ENCODE assay signal across 10 mouse cellular contexts in genomic region chr3:101709379-101709970, GRCm38 (mm10).
DNase-seq lines count a peak whose midpoint lies in the region; ATAC-seq lines count a peak whose summit lies in the region.
"Had no signal": no experiment of that assay in that cellular context is flagged by ENCODE, and none has a peak within 500 bp of the region (broad histone marks: within the 10 kb centered on the region; RNA-seq: fewer than 3 reads in every experiment).

No protein-coding gene starts in this region.

- H3K36me3 ChIP-seq in embryonic facial prominence, embryonic 10.5 days (replicated peaks): no peaks in the 10 kb centered on the region
- no peaks in the 10 kb centered on the region for H3K36me3 ChIP-seq in intestine, embryonic 14.5 days (ENCODE audit: control insufficient read depth, insufficient read depth, low read length)
- no peaks in the 10 kb centered on the region for H3K36me3 ChIP-seq in limb, embryonic 10.5 days
- H3K36me3 ChIP-seq: midbrain, embryonic 10.5 days had no signal

- 85% methylated on average over 12 of the region's 12 CpGs for WGBS in embryonic facial prominence, embryonic 10.5 days
- WGBS in intestine, embryonic 14.5 days: 71% methylated on average over 12 of the region's 12 CpGs
- WGBS in limb, embryonic 10.5 days: 87% methylated on average over 12 of the region's 12 CpGs

- H3K9ac ChIP-seq in intestine, embryonic 14.5 days (ENCODE audit: low read length): no peak overlapping the region

- H3K27me3 ChIP-seq in embryonic facial prominence, embryonic 10.5 days (replicated peaks; ENCODE audit: low read depth, poor library complexity, severe bottlenecking): 0 out of 2 replicates have a peak, but pooled peaks cover 3% of the 10 kb centered on the region
- no peaks in the 10 kb centered on the region for H3K27me3 ChIP-seq in intestine, embryonic 14.5 days (replicated peaks; ENCODE audit: control insufficient read depth, insufficient read depth, low read length)
- H3K27me3 ChIP-seq in limb, embryonic 10.5 days (ENCODE audit: low read depth, poor library complexity, severe bottlenecking): no peaks in the 10 kb centered on the region

- no peaks in the 10 kb centered on the region for H3K9me3 ChIP-seq in embryonic facial prominence, embryonic 10.5 days
- H3K9me3 ChIP-seq in intestine, embryonic 14.5 days (ENCODE audit: control insufficient read depth, low read length): no peaks in the 10 kb centered on the region
- H3K9me3 ChIP-seq in limb, embryonic 10.5 days (replicated peaks): no peaks in the 10 kb centered on the region
- H3K9me3 ChIP-seq: midbrain, embryonic 10.5 days had no signal

- ATAC-seq in intestine, embryonic 14.5 days (replicated peaks; ENCODE audit: low FRiP score, low TSS enrichment, low read depth): peak; percentile 59; the same call in 1 of the 2 replicates

- peak; percentile 62 for DNase-seq in cerebellum, adult 9-10 months
- DNase-seq in cerebellum, adult 18-20 months: no peak
- no peak for DNase-seq in embryonic facial prominence, embryonic 10.5 days (ENCODE audit: low spot score)
- peak; percentile 65 for DNase-seq in intestine, embryonic 14.5 days (ENCODE audit: low spot score)
- no peak for DNase-seq in limb, embryonic 10.5 days (ENCODE audit: low spot score)
- DNase-seq in layer of hippocampus, postnatal 25 days (ENCODE audit: extremely low spot score in 1 of 2, low spot score in 1 of 2): no peak
- no peak for DNase-seq in frontal cortex, adult 2 months (ENCODE audit: extremely low spot score in 1 of 2, low spot score in 1 of 2)
- DNase-seq in lung, postnatal 14 days: no peak
- DNase-seq: B cell, adult 2 months had no signal

- no peak overlapping the region for H3K4me3 ChIP-seq in embryonic facial prominence, embryonic 10.5 days
- H3K4me3 ChIP-seq in intestine, embryonic 14.5 days (ENCODE audit: low read depth, low read length): no peak overlapping the region
- no peak overlapping the region for H3K4me3 ChIP-seq in limb, embryonic 10.5 days
- H3K4me3 ChIP-seq: midbrain, embryonic 10.5 days had no signal

- peak overlapping the region; percentile 44; the same call in 1 of the 2 replicates for H3K27ac ChIP-seq in embryonic facial prominence, embryonic 10.5 days (replicated peaks)
- no peak overlapping the region; the same call in 1 of the 2 replicates for H3K27ac ChIP-seq in intestine, embryonic 14.5 days (ENCODE audit: low read depth)
- H3K27ac ChIP-seq in limb, embryonic 10.5 days: peak overlapping the region; percentile 66

- H3K4me2 ChIP-seq in intestine, embryonic 14.5 days (ENCODE audit: low read length): no peak overlapping the region

- peaks cover 44% of the 10 kb centered on the region for H3K4me1 ChIP-seq in embryonic facial prominence, embryonic 10.5 days
- H3K4me1 ChIP-seq in intestine, embryonic 14.5 days (replicated peaks; ENCODE audit: control insufficient read depth, insufficient read depth, low read length): peaks cover 35% of the 10 kb centered on the region
- peaks cover 58% of the 10 kb centered on the region for H3K4me1 ChIP-seq in limb, embryonic 10.5 days

Comparison
In these comparisons a context has a peak if more than half of its experiments do, and no peak if none do; other contexts are left out.
1. DNase-seq: peak in cerebellum, adult 9-10 months (single experiment) and intestine, embryonic 14.5 days (single experiment); none in cerebellum, adult 18-20 months (0 of 2), embryonic facial prominence, embryonic 10.5 days (single experiment), limb, embryonic 10.5 days (single experiment), layer of hippocampus, postnatal 25 days (0 of 2), frontal cortex, adult 2 months (0 of 2) and lung, postnatal 14 days (single experiment).